Mouse (Mus musculus) hindbrain, embryonic 16.5 days (tissue): ENCODE measurements around the gene Eef1akmt4. TPM values are rescaled to one million over a fixed set of nuclear protein-coding genes. Genes with fewer than 3 reads are reported as not detected.

Source experiments
- ATAC-seq: fragments of 200-750 bp; cut with Nextera tagmentation; 2 replicates; pipeline ENCODE4 v1.8.0; 2017; ENCODE audit warnings: moderate TSS enrichment, moderate library complexity
- H3K27ac ChIP-seq: fragments of 300-500 bp; sonication (generic); 2 replicates; pipeline ENCODE4 v1.5.1; 2014; ENCODE audit warnings: low read depth, mild to moderate bottlenecking, control low read depth, low read length, moderate library complexity
- H3K27me3 ChIP-seq: fragments of 300-500 bp; sonication (generic); replicated peaks from 2 replicates; pipeline ENCODE4 v1.6.1; 2014; ENCODE audit warnings: low read length; ENCODE audit not compliant: control insufficient read depth, insufficient read depth
- H3K36me3 ChIP-seq: fragments of 300-500 bp; sonication (generic); 2 replicates; pipeline ENCODE4 v1.6.1; 2014; ENCODE audit warnings: mild to moderate bottlenecking, low read length, moderate library complexity, mixed read lengths; ENCODE audit not compliant: control insufficient read depth, insufficient read depth
- H3K4me1 ChIP-seq: fragments of 300-500 bp; sonication (generic); 2 replicates; pipeline ENCODE4 v1.6.1; 2014; ENCODE audit warnings: low read depth, low read length; ENCODE audit not compliant: control insufficient read depth, insufficient read depth
- H3K4me2 ChIP-seq: fragments of 300-500 bp; sonication (generic); 2 replicates; pipeline ENCODE4 v1.6.1; 2014; ENCODE audit warnings: mild to moderate bottlenecking, low read length, control low read depth, moderate library complexity
- H3K4me3 ChIP-seq: fragments of 300-500 bp; sonication (generic); 2 replicates; pipeline ENCODE4 v1.5.1; 2014; ENCODE audit warnings: mild to moderate bottlenecking, low read length, control low read depth, moderate library complexity
- H3K9ac ChIP-seq: fragments of 300-500 bp; sonication (generic); 2 replicates; pipeline ENCODE4 v1.6.1; 2014; ENCODE audit warnings: low read depth, mild to moderate bottlenecking, control low read depth, low read length, moderate library complexity
- H3K9me3 ChIP-seq: fragments of 300-500 bp; sonication (generic); 2 replicates; pipeline ENCODE4 v1.6.1; 2014; ENCODE audit warnings: mild to moderate bottlenecking, low read length, moderate library complexity; ENCODE audit not compliant: control insufficient read depth
- WGBS: fragments of 180-500 bp; shearing (Covaris S2); extraction: QIAGEN DNeasy Blood & Tissue Kit; methylation state at CpG from one replicate; pipeline ENCODE4 v1.1.7; 2014; 5-methylcytosine and 5-hydroxymethylcytosine counted together
- polyA plus RNA-seq: library from polyadenylated mRNA; unstranded; fragments of >200 nt; fragmentation: Nextera tagmentation; extraction: Ambion mirVana; gene quantifications from 2 replicates; pipeline ENCODE4 v1.2.1, GENCODE M21; 2015

The Eef1akmt4 gene
- polyA plus RNA-seq, 1 experiment from 2014 or later, result 8.5 TPM

- 78% methylated on average over 7 of the region's 7 CpGs for WGBS
- ATAC-seq, result no peak
These were observed 14.5 kb upstream of the Eef1akmt4 start for GRCm38 (mm10) chr16:20596687-20597441.

DNA sequence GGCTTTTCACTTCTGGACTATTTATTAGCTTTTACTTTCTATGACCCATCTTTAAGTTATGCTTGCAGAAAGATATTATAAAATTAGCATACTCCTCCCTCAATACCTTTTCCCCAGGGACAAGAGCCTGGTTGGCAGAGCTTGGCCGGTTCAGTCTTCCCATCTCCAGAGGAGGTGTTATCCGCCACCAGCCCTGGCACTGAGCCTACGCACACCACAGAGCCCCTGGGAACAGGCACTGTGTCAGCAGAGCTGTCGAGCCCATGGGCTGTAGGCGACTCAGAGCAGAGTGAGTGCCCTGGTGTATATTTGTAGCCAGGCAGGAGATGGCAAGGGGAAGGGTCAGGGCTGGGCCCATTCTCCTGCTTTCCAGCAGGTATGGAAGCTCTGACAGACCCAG is 10.9 kb upstream of the Eef1akmt4 start:
- Histone ChIP-seq H3K4me1 (no peaks in the 10 kb centered on the region), H3K27me3 (no peaks in the 10 kb centered on the region), H3K4me3 (no peak overlapping the region), H3K9ac (no peak overlapping the region), H3K36me3 (peaks cover 7% of the 10 kb centered on the region), H3K4me2 (no peak overlapping the region), H3K9me3 (no peaks in the 10 kb centered on the region), H3K27ac (no peak overlapping the region)
- no peak for ATAC-seq
- 62% methylated on average over 5 of the region's 5 CpGs for WGBS

More at GRCm38 (mm10) chr16:20596687-20597441, 14.5 kb upstream of the Eef1akmt4 start:
- no peaks in the 10 kb centered on the region for H3K4me1 ChIP-seq
- no peak overlapping the region for H3K9ac ChIP-seq
- no peak overlapping the region for H3K4me3 ChIP-seq
- H3K4me2 ChIP-seq, result no peak overlapping the region
- H3K27me3 ChIP-seq, result no peaks in the 10 kb centered on the region; the same call in 1 of the 2 replicates
- H3K36me3 ChIP-seq, result no peaks in the 10 kb centered on the region; the same call in 1 of the 2 replicates
- no peaks in the 10 kb centered on the region for H3K9me3 ChIP-seq
- H3K27ac ChIP-seq, result no peak overlapping the region

DNA sequence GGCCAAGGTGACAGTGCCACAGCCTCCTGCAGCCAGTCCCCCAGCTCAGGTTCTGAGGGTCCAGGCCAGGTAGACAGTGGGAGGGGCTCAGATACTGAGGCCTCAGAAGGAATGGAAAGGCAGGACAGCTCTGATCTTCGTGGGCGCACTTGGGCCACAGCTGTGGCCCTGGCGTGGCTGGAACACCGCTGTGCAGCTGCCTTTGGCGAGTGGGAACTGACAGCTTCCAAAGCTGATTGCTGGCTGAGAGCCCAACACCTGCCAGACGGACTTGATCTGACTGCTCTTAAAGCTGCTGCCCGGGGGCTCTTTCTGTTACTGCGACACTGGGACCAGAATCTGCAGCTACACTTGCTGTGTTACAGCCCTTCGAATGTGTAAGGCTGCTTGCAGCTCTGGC is 6.7 kb upstream of the Eef1akmt4 start:
- no peaks in the 10 kb centered on the region for H3K9me3 ChIP-seq
- no peaks in the 10 kb centered on the region for H3K27me3 ChIP-seq
- peaks cover 18% of the 10 kb centered on the region for H3K36me3 ChIP-seq
- no peak for ATAC-seq
- H3K9ac ChIP-seq, result no peak overlapping the region
- no peak overlapping the region for H3K27ac ChIP-seq
- H3K4me2 ChIP-seq, result no peak overlapping the region
- no peak overlapping the region for H3K4me3 ChIP-seq
- H3K4me1 ChIP-seq, result peaks cover 8% of the 10 kb centered on the region
- 46% methylated on average over 9 of the region's 9 CpGs for WGBS

DNA sequence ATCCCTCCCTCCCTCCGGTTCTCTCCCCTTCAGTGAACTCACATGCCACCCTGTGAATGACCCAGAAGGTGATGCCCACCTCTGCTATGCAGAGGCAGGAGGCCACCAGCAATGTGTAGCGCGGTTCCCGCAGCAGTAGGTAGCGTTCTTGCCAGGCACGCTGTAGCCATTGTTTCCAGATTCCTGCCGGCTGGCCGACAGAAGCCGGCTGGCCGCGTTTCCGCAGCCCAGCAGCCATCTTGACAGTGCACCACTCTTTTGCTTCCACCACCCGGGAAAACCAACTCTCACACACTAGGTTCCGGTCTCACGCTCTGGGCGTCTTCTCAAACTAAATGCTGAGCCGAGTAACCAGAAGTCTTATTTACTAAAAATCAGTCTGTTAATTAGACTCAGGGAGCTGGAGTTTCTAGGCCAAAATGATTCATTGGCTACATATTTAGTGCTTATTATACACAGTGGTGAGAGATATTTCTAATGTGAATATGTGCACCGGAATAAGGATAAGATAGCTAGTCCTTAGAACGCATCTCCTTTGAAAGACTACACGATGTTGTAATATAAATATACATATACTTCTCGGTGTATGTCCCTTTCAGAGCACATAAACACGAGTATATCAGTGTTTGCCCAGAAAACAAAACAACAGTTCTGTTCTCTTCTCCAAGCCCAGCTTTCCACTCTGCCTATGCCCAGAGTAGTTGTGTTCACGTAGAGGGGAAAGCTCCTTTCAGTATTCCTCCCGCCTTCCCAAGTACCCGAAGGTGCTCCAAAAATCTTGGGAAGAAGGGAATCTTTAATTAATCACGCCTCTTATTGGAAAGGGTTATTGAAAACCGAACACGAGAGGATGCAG is 664 bp upstream of the Eef1akmt4 start:
- peak; percentile 76 for ATAC-seq
- H3K36me3 ChIP-seq, result peaks cover 10% of the 10 kb centered on the region
- H3K9me3 ChIP-seq, result no peaks in the 10 kb centered on the region
- peak overlapping the region; percentile 87 for H3K4me3 ChIP-seq
- peaks cover 18% of the 10 kb centered on the region for H3K4me1 ChIP-seq
- peak overlapping the region; percentile 89 for H3K27ac ChIP-seq
- peak overlapping the region; percentile 78 for H3K4me2 ChIP-seq
- under 1% methylated on average over 28 of the region's 28 CpGs for WGBS
- H3K9ac ChIP-seq, result peak overlapping the region; percentile 87
- H3K27me3 ChIP-seq, result no peaks in the 10 kb centered on the region

DNA sequence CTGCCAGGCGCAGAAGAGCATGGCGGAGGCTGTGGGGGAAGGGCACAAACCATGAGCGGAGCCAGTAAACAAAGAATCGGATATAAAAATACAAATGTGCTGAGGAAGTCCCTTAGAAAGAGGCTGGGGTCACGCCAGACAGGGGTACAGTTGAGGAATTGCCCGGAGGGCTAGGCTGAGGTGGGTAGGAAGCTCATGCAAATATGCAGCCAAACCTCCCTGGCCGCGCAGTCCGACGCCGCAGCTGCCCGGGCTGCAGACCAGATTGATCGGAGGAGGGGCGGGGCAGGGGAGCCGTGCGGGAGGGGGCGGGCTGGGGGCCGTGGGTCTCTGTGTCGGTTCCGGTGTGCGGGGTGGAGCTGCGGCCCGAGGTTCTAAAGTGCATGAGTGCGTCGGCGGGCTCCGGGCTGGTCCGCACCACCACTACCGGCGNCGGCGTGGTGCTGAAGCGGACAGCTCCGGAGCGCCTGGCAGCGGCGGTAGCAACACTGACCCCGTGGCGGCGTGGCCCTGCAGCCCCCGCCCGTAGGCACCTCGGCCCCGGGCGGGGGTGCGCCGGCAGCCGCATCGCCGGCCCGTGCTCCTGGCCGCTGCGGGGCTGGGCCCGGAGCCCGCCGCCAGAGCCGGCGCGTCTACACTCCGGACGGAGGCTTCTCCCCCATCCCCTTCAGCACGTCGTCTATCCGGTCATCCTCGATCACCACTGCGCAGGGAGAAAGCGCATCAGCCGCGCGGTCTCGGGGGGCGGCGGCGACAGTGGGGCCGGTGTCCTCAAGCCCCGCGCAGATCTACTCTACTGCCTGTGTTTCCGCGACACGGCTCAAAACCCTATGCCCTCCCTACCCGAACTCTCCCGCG is 8.4 kb downstream of the Eef1akmt4 start:
- WGBS, result 1% methylated on average over 61 of the region's 83 CpGs

DNA sequence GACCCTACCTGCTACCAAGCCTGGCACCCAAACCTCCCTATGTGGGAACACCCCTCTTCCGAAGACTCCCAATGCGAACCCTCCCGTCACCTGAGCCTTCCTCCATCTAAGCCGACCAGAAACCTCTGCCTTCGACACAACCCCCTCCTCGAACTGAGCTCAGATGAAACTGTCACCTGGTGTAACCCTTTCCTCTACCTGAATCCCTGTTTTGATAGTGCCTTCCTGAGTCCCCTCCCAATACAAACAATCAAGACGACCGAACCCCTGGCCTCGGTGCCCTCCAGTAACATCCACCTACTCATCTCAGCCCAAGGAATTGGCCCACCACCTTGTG is 9.0 kb downstream of the Eef1akmt4 start:
- under 1% methylated on average over 9 of the region's 9 CpGs for WGBS
- Histone ChIP-seq H3K4me3 (peak overlapping the region; percentile 91), H3K27me3 (no peaks in the 10 kb centered on the region), H3K4me1 (peaks cover 16% of the 10 kb centered on the region), H3K9me3 (no peaks in the 10 kb centered on the region), H3K9ac (peak overlapping the region; percentile 81), H3K36me3 (no peaks in the 10 kb centered on the region), H3K4me2 (peak overlapping the region; percentile 72), H3K27ac (peak overlapping the region; percentile 97)
- peak; percentile 4; the same call in 1 of the 2 replicates for ATAC-seq

More for the DNA sequence above, 8.4 kb downstream of the Eef1akmt4 start:
- peak; percentile 27 for ATAC-seq
- Histone ChIP-seq H3K9me3 (no peaks in the 10 kb centered on the region), H3K9ac (peak overlapping the region; percentile 81), H3K36me3 (no peaks in the 10 kb centered on the region), H3K4me2 (peak overlapping the region; percentile 72), H3K27ac (peak overlapping the region; percentile 97), H3K4me3 (peak overlapping the region; percentile 91), H3K4me1 (peaks cover 16% of the 10 kb centered on the region), H3K27me3 (no peaks in the 10 kb centered on the region)

- ATAC-seq, result peak; percentile 4
- Histone ChIP-seq H3K36me3 (no peaks in the 10 kb centered on the region), H3K27me3 (no peaks in the 10 kb centered on the region), H3K4me2 (peak overlapping the region; percentile 72), H3K9me3 (no peaks in the 10 kb centered on the region), H3K4me1 (peaks cover 16% of the 10 kb centered on the region), H3K9ac (peak overlapping the region; percentile 81), H3K27ac (peak overlapping the region; percentile 97), H3K4me3 (peak overlapping the region; percentile 91)
- WGBS, result 0% methylated on average over 31 of the region's 32 CpGs
These were observed 9.4 kb downstream of the Eef1akmt4 start for GRCm38 (mm10) chr16:20620751-20621190.

- peak within 1 kb of the TSS; percentile 81 for H3K9ac ChIP-seq
- H3K4me3 ChIP-seq, result peak within 1 kb of the TSS; percentile 91
- peaks cover 16% of the 10 kb centered on the region for H3K4me1 ChIP-seq
- ATAC-seq, result peak; percentile 53
- peak within 1 kb of the TSS; percentile 72 for H3K4me2 ChIP-seq
- no peaks in the 10 kb centered on the region for H3K9me3 ChIP-seq
- no peaks in the 10 kb centered on the region for H3K27me3 ChIP-seq
- 0% methylated on average over 56 of the region's 92 CpGs for WGBS
- no peaks in the 10 kb centered on the region for H3K36me3 ChIP-seq
- H3K27ac ChIP-seq, result peak within 1 kb of the TSS; percentile 97
These were observed 10.0 kb downstream of the Eef1akmt4 start, which contains the start of gene Camk2n2 for GRCm38 (mm10) chr16:20621191-20621990. Camk2n2 (minus strand) TSS chr16:20621287.
